Mouse (Mus musculus) hindbrain, embryonic 14.5 days (tissue): ENCODE measurements around the gene Sh3tc1. TPM values are rescaled to one million over a fixed set of nuclear protein-coding genes. Genes with fewer than 3 reads are reported as not detected.

Experiments
- ATAC-seq: fragments of 200-750 bp; cut with Nextera tagmentation; 2 replicates; pipeline ENCODE4 v1.8.0; 2017; ENCODE audit warnings: moderate number of reproducible peaks, mild to moderate bottlenecking, moderate TSS enrichment, moderate library complexity; ENCODE audit not compliant: low FRiP score
- DNase-seq: peaks from one replicate; pipeline ENCODE4 v3.0.0-alpha.2; 2015; ENCODE audit warnings: low spot score
- H3K27ac ChIP-seq: fragments of 300-500 bp; sonication (generic); 2 replicates; pipeline ENCODE4 v1.5.1; 2014; ENCODE audit warnings: mild to moderate bottlenecking, moderate library complexity
- H3K27me3 ChIP-seq: fragments of 300-500 bp; sonication (generic); 2 replicates; pipeline ENCODE4 v1.6.1; 2014; ENCODE audit warnings: mild to moderate bottlenecking, low read length, mixed read lengths; ENCODE audit not compliant: control insufficient read depth, insufficient read depth
- H3K36me3 ChIP-seq: fragments of 300-500 bp; sonication (generic); replicated peaks from 2 replicates; pipeline ENCODE4 v1.6.1; 2014; ENCODE audit not compliant: control insufficient read depth, insufficient read depth
- H3K4me1 ChIP-seq: fragments of 300-500 bp; sonication (generic); replicated peaks from 2 replicates; pipeline ENCODE4 v1.6.1; 2014; ENCODE audit warnings: antibody characterized with exemption, low read length, mixed read lengths; ENCODE audit not compliant: control insufficient read depth, insufficient read depth
- H3K4me2 ChIP-seq: fragments of 300-500 bp; sonication (generic); replicated peaks from 2 replicates; pipeline ENCODE4 v1.6.1; 2014; ENCODE audit warnings: mild to moderate bottlenecking, moderate library complexity
- H3K4me3 ChIP-seq: fragments of 300-500 bp; sonication (generic); replicated peaks from 2 replicates; pipeline ENCODE4 v1.5.1; 2014; ENCODE audit warnings: mild to moderate bottlenecking, low read length
- H3K9ac ChIP-seq: fragments of 300-500 bp; sonication (generic); 2 replicates; pipeline ENCODE4 v1.6.1; 2014
- H3K9me3 ChIP-seq: fragments of 300-500 bp; sonication (generic); 2 replicates; pipeline ENCODE4 v1.6.1; 2016; ENCODE audit warnings: low read length; ENCODE audit not compliant: control insufficient read depth
- WGBS: fragments of 180-500 bp; shearing (Covaris S2); extraction: QIAGEN DNeasy Blood & Tissue Kit; methylation state at CpG from one replicate; pipeline ENCODE4 v1.1.7; 2014; 5-methylcytosine and 5-hydroxymethylcytosine counted together
- polyA plus RNA-seq: library from polyadenylated mRNA; unstranded; fragments of >200 nt; fragmentation: Nextera tagmentation; extraction: Ambion mirVana; gene quantifications from 2 replicates; pipeline ENCODE4 v1.2.1, GENCODE M21; 2014

Gene Sh3tc1
- polyA plus RNA-seq, 1 experiment from 2014 or later: 2.5 TPM

- Histone ChIP-seq H3K9me3 (no peaks in the 10 kb centered on the region), H3K4me2 (peak overlapping the region; percentile 6; the same call in 1 of the 2 replicates), H3K4me3 (no peak overlapping the region), H3K36me3 (no peaks in the 10 kb centered on the region), H3K27me3 (no peaks in the 10 kb centered on the region), H3K27ac (peak overlapping the region; percentile 22; the same call in 1 of the 2 replicates), H3K9ac (no peak overlapping the region), H3K4me1 (no peaks in the 10 kb centered on the region)
- WGBS: 62% methylated on average over 11 of the region's 11 CpGs
- peak; percentile 40; the same call in 1 of the 2 replicates for ATAC-seq
- no peak for DNase-seq
Measured at GRCm38 (mm10) chr5:35728957-35729460, 10.8 kb downstream of the Sh3tc1 start.

- Histone ChIP-seq H3K9me3 (no peaks in the 10 kb centered on the region), H3K36me3 (no peaks in the 10 kb centered on the region), H3K27ac (no peak overlapping the region), H3K9ac (no peak overlapping the region), H3K27me3 (no peaks in the 10 kb centered on the region), H3K4me1 (no peaks in the 10 kb centered on the region), H3K4me2 (peak overlapping the region; percentile 6; the same call in 1 of the 2 replicates), H3K4me3 (no peak overlapping the region)
- ATAC-seq: no peak
- DNase-seq: no peak
- WGBS: 87% methylated on average over 12 of the region's 12 CpGs
Measured at GRCm38 (mm10) chr5:35728344-35728956, 11.3 kb downstream of the Sh3tc1 start.

- H3K27ac ChIP-seq: no peak overlapping the region
- no peaks in the 10 kb centered on the region for H3K36me3 ChIP-seq
- no peaks in the 10 kb centered on the region for H3K4me1 ChIP-seq
- H3K9ac ChIP-seq: no peak overlapping the region
- no peak for ATAC-seq
- no peak for DNase-seq
- no peaks in the 10 kb centered on the region for H3K27me3 ChIP-seq
- H3K4me3 ChIP-seq: no peak overlapping the region
- 92% methylated on average over 5 of the region's 5 CpGs for WGBS
- H3K9me3 ChIP-seq: no peaks in the 10 kb centered on the region
- H3K4me2 ChIP-seq: no peak overlapping the region
Measured at GRCm38 (mm10) chr5:35727447-35727846, 12.3 kb downstream of the Sh3tc1 start.

GRCm38 (mm10) chr5:35725840-35726239 is 13.9 kb downstream of the Sh3tc1 start:
- Histone ChIP-seq H3K9me3 (no peaks in the 10 kb centered on the region), H3K36me3 (no peaks in the 10 kb centered on the region), H3K27me3 (no peaks in the 10 kb centered on the region), H3K4me3 (no peak overlapping the region), H3K4me2 (no peak overlapping the region), H3K27ac (no peak overlapping the region), H3K9ac (no peak overlapping the region), H3K4me1 (no peaks in the 10 kb centered on the region)
- 80% methylated on average over 3 of the region's 3 CpGs for WGBS
- ATAC-seq (no peak), DNase-seq (no peak)

GRCm38 (mm10) chr5:35723900-35724299 is 15.9 kb downstream of the Sh3tc1 start:
- no peaks in the 10 kb centered on the region for H3K9me3 ChIP-seq
- H3K4me3 ChIP-seq: no peak overlapping the region
- H3K36me3 ChIP-seq: no peaks in the 10 kb centered on the region
- 85% methylated on average over 5 of the region's 5 CpGs for WGBS
- H3K9ac ChIP-seq: no peak overlapping the region
- no peak overlapping the region for H3K27ac ChIP-seq
- ATAC-seq (no peak), DNase-seq (no peak)
- no peaks in the 10 kb centered on the region for H3K4me1 ChIP-seq
- no peak overlapping the region for H3K4me2 ChIP-seq
- H3K27me3 ChIP-seq: no peaks in the 10 kb centered on the region

- 57% methylated on average over 2 of the region's 2 CpGs for WGBS
- Histone ChIP-seq H3K4me1 (no peaks in the 10 kb centered on the region), H3K4me3 (no peak overlapping the region), H3K36me3 (no peaks in the 10 kb centered on the region), H3K27me3 (no peaks in the 10 kb centered on the region), H3K27ac (no peak overlapping the region), H3K4me2 (no peak overlapping the region), H3K9ac (no peak overlapping the region), H3K9me3 (no peaks in the 10 kb centered on the region)
- ATAC-seq (no peak), DNase-seq (no peak)
Measured at GRCm38 (mm10) chr5:35722654-35723053, 17.1 kb downstream of the Sh3tc1 start.

GRCm38 (mm10) chr5:35721933-35722332 is 17.9 kb downstream of the Sh3tc1 start:
- H3K4me2 ChIP-seq: no peak overlapping the region
- H3K9me3 ChIP-seq: no peaks in the 10 kb centered on the region

GRCm38 (mm10) chr5:35719880-35720279 is 19.9 kb downstream of the Sh3tc1 start:
- H3K4me3 ChIP-seq: no peak overlapping the region
- no peak overlapping the region for H3K4me2 ChIP-seq
- no peaks in the 10 kb centered on the region for H3K4me1 ChIP-seq
- ATAC-seq: no peak
- H3K36me3 ChIP-seq: no peaks in the 10 kb centered on the region
- no peaks in the 10 kb centered on the region for H3K27me3 ChIP-seq
- H3K9me3 ChIP-seq: no peaks in the 10 kb centered on the region
- DNase-seq: no peak
- H3K27ac ChIP-seq: no peak overlapping the region
- H3K9ac ChIP-seq: no peak overlapping the region
- 100% methylated on average over 1 of the region's 1 CpGs for WGBS

More at GRCm38 (mm10) chr5:35721933-35722332, 17.9 kb downstream of the Sh3tc1 start:
- Histone ChIP-seq H3K4me3 (no peak overlapping the region), H3K4me1 (no peaks in the 10 kb centered on the region), H3K9ac (no peak overlapping the region), H3K27me3 (no peaks in the 10 kb centered on the region), H3K36me3 (no peaks in the 10 kb centered on the region), H3K27ac (no peak overlapping the region)
- no peak for ATAC-seq
- DNase-seq: no peak
- WGBS: 95% methylated on average over 2 of the region's 2 CpGs

GRCm38 (mm10) chr5:35719343-35719742 is 20.4 kb downstream of the Sh3tc1 start:
- no peak overlapping the region for H3K27ac ChIP-seq
- ATAC-seq (no peak), DNase-seq (no peak)
- H3K27me3 ChIP-seq: no peaks in the 10 kb centered on the region
- no peak overlapping the region for H3K4me2 ChIP-seq
- H3K9ac ChIP-seq: no peak overlapping the region
- H3K9me3 ChIP-seq: no peaks in the 10 kb centered on the region
- no peaks in the 10 kb centered on the region for H3K36me3 ChIP-seq
- H3K4me1 ChIP-seq: no peaks in the 10 kb centered on the region
- no peak overlapping the region for H3K4me3 ChIP-seq

GRCm38 (mm10) chr5:35718817-35719216 is 21.0 kb downstream of the Sh3tc1 start:
- no peaks in the 10 kb centered on the region for H3K4me1 ChIP-seq
- H3K27ac ChIP-seq: no peak overlapping the region
- no peak overlapping the region for H3K4me3 ChIP-seq
- H3K9ac ChIP-seq: no peak overlapping the region
- H3K4me2 ChIP-seq: no peak overlapping the region
- H3K36me3 ChIP-seq: no peaks in the 10 kb centered on the region
- DNase-seq (no peak), ATAC-seq (no peak)
- no peaks in the 10 kb centered on the region for H3K9me3 ChIP-seq
- WGBS: 79% methylated on average over 11 of the region's 11 CpGs
- no peaks in the 10 kb centered on the region for H3K27me3 ChIP-seq
